Mouse (Mus musculus): Measurements from ENCODE around the gene Pld5. TPM values are rescaled to one million over a fixed set of nuclear protein-coding genes. Genes with fewer than 3 reads are reported as not detected.

The Pld5 gene
- polyA plus RNA-seq (2017; shearing (Covaris generic)): not detected

- ATAC-seq: no peak
These were observed at the start of gene Pld5 for GRCm38 (mm10) chr1:176274667-176275610. Pld5 (minus strand) TSS chr1:176275312.

- no peak for ATAC-seq
These were observed 40.0 kb upstream of the Pld5 start for GRCm38 (mm10) chr1:176315063-176315462.

- no peak for ATAC-seq
These were observed 35.1 kb upstream of the Pld5 start for GRCm38 (mm10) chr1:176310174-176310573.

- no peak for ATAC-seq
These were observed 14.3 kb upstream of the Pld5 start for GRCm38 (mm10) chr1:176289396-176289795.

GRCm38 (mm10) chr1:176275611-176275980 lies 484 bp upstream of the Pld5 start:
- no peak for ATAC-seq

- ATAC-seq: no peak
These were observed 26.4 kb downstream of the Pld5 start for GRCm38 (mm10) chr1:176248717-176249030.

GRCm38 (mm10) chr1:176247885-176248716 lies 27.0 kb downstream of the Pld5 start:
- no peak for ATAC-seq

GRCm38 (mm10) chr1:176239199-176239598 lies 35.9 kb downstream of the Pld5 start:
- ATAC-seq: no peak

- ATAC-seq: no peak
These were observed 51.3 kb downstream of the Pld5 start for GRCm38 (mm10) chr1:176223794-176224193.

- no peak for ATAC-seq
These were observed 51.9 kb downstream of the Pld5 start for GRCm38 (mm10) chr1:176223196-176223595.

GRCm38 (mm10) chr1:176218217-176218616 lies 56.9 kb downstream of the Pld5 start:
- ATAC-seq: no peak

GRCm38 (mm10) chr1:176213645-176214221 lies 61.4 kb downstream of the Pld5 start:
- no peak for ATAC-seq

- ATAC-seq: no peak
These were observed 62.0 kb downstream of the Pld5 start for GRCm38 (mm10) chr1:176212922-176213644.

- ATAC-seq: no peak
These were observed 64.3 kb downstream of the Pld5 start for GRCm38 (mm10) chr1:176210803-176211202.

- no peak for ATAC-seq
These were observed 67.1 kb downstream of the Pld5 start for GRCm38 (mm10) chr1:176208014-176208413.

- ATAC-seq: no peak
These were observed 72.8 kb downstream of the Pld5 start for GRCm38 (mm10) chr1:176202360-176202759.

- no peak for ATAC-seq
These were observed 77.9 kb downstream of the Pld5 start for GRCm38 (mm10) chr1:176197036-176197766.

- ATAC-seq: no peak
These were observed 78.8 kb downstream of the Pld5 start for GRCm38 (mm10) chr1:176196341-176196740.

- ATAC-seq: no peak
These were observed 80.4 kb downstream of the Pld5 start for GRCm38 (mm10) chr1:176194727-176195126.

GRCm38 (mm10) chr1:176183991-176184390 lies 91.1 kb downstream of the Pld5 start:
- ATAC-seq: no peak

- ATAC-seq: no peak
These were observed 100.1 kb downstream of the Pld5 start for GRCm38 (mm10) chr1:176174971-176175370.

GRCm38 (mm10) chr1:176167784-176168183 lies 107.3 kb downstream of the Pld5 start:
- ATAC-seq: no peak
